In genomic region chrX:130473133-130473532, GRCm38 (mm10) we compare ENCODE assay signal across 24 mouse cellular contexts.
A peak's percentile ranks its signal among the peaks of the same experiment; 100 is the strongest.
DNase-seq lines count a peak whose midpoint lies in the region; ATAC-seq and TF ChIP-seq lines count a peak whose summit lies in the region.
"Had no signal": no experiment of that assay in that cellular context is flagged by ENCODE, and none has a peak within 500 bp of the region (broad histone marks: within the 10 kb centered on the region; RNA-seq: fewer than 3 reads in every experiment).

No protein-coding gene starts in this region.

- no peak for TF ChIP-seq CTCF in embryonic fibroblast, embryonic 13.5 days (IDR thresholded peaks at IDR 0.05; ENCODE audit: borderline replicate concordance, insufficient read depth, low read length)
- TF ChIP-seq CTCF in midbrain, postnatal 0 days (IDR thresholded peaks at IDR 0.05) = no peak

- no peaks in the 10 kb centered on the region for H3K27me3 ChIP-seq in midbrain, postnatal 0 days (ENCODE audit: insufficient read depth, low read length)
- H3K27me3 ChIP-seq: hindbrain, embryonic 12.5 days; hindbrain, embryonic 15.5 days had no signal

- no peaks in the 10 kb centered on the region for H3K9me3 ChIP-seq in midbrain, postnatal 0 days (ENCODE audit: low read length)
- H3K9me3 ChIP-seq: embryonic facial prominence, embryonic 10.5 days; embryonic facial prominence, embryonic 13.5 days; hindbrain, embryonic 12.5 days; hindbrain, embryonic 15.5 days had no signal

- WGBS in midbrain, postnatal 0 days = 56% methylated on average over 2 of the region's 2 CpGs

- no peak overlapping the region for H3K4me2 ChIP-seq in midbrain, postnatal 0 days (ENCODE audit: low read depth, low read length, poor library complexity, severe bottlenecking)
- H3K4me2 ChIP-seq: embryonic facial prominence, embryonic 13.5 days; heart, embryonic 11.5 days; hindbrain, embryonic 12.5 days; hindbrain, embryonic 15.5 days had no signal

- TF ChIP-seq POLR2A in embryonic fibroblast, embryonic 13.5 days (IDR thresholded peaks at IDR 0.05; ENCODE audit: low read depth, low read length) = no peak

- no peaks in the 10 kb centered on the region for H3K4me1 ChIP-seq in embryonic fibroblast, embryonic 13.5 days (ENCODE audit: control insufficient read depth, insufficient read depth, low read length)
- H3K4me1 ChIP-seq in midbrain, postnatal 0 days (ENCODE audit: insufficient read depth, low read length) = no peaks in the 10 kb centered on the region
- H3K4me1 ChIP-seq: embryonic facial prominence, embryonic 10.5 days; embryonic facial prominence, embryonic 13.5 days; hindbrain, embryonic 12.5 days; hindbrain, embryonic 15.5 days had no signal

- no peak for ATAC-seq in midbrain, postnatal 0 days (ENCODE audit: low FRiP score)
- ATAC-seq: CD4-positive, CD25-positive, alpha-beta regulatory T cell, adult 4 months; forebrain, embryonic 14.5 days; forebrain, postnatal 0 days had no signal

- H3K27ac ChIP-seq in embryonic fibroblast, embryonic 13.5 days (ENCODE audit: insufficient read depth, low read length) = 0 out of 2 replicates have a peak overlapping the region, but pooled peaks have one; percentile 11
- H3K27ac ChIP-seq in midbrain, postnatal 0 days (ENCODE audit: low read depth, low read length) = no peak overlapping the region
- H3K27ac ChIP-seq: embryonic facial prominence, embryonic 10.5 days; embryonic facial prominence, embryonic 13.5 days; gastrocnemius, adult 2 months; hindbrain, embryonic 12.5 days; hindbrain, embryonic 15.5 days had no signal

- peak; percentile 1 for DNase-seq in lung, postnatal 25 days (ENCODE audit: low spot score)
- no peak for DNase-seq in lung, postnatal 14 days
- peak; percentile 80 for DNase-seq in Muller cell, postnatal 12 days (ENCODE audit: inconsistent ontology term)
- DNase-seq in midbrain, postnatal 0 days (ENCODE audit: low spot score) = no peak
- no peak for DNase-seq in cerebellum, adult 9-10 months
- DNase-seq: adrenal gland, adult 2 months; adrenal gland, postnatal 14 days; cerebellum, adult 11 months; cerebellum, adult 2 months; cerebellum, postnatal 10 days; cerebellum, postnatal 36 days; embryo, embryonic 11 days; forebrain, postnatal 0 days; gastrocnemius, adult 2 months; gastrocnemius, postnatal 14 days; heart, adult 11 months had no signal

- H3K9ac ChIP-seq in midbrain, postnatal 0 days (replicated peaks; ENCODE audit: low read length, poor library complexity, severe bottlenecking) = no peak overlapping the region
- H3K9ac ChIP-seq: embryonic facial prominence, embryonic 13.5 days; forebrain, postnatal 0 days; hindbrain, embryonic 12.5 days; hindbrain, embryonic 15.5 days had no signal

- no peak overlapping the region for H3K4me3 ChIP-seq in embryonic fibroblast, embryonic 13.5 days (ENCODE audit: insufficient read depth, low read length)
- H3K4me3 ChIP-seq in midbrain, postnatal 0 days (ENCODE audit: low read depth, low read length) = no peak overlapping the region
- H3K4me3 ChIP-seq: embryonic facial prominence, embryonic 10.5 days; embryonic facial prominence, embryonic 13.5 days; gastrocnemius, adult 2 months; hindbrain, embryonic 12.5 days; hindbrain, embryonic 15.5 days had no signal

- no peaks in the 10 kb centered on the region for H3K36me3 ChIP-seq in midbrain, postnatal 0 days (ENCODE audit: insufficient read depth, low read length)
- H3K36me3 ChIP-seq: embryonic facial prominence, embryonic 10.5 days; embryonic facial prominence, embryonic 13.5 days; hindbrain, embryonic 12.5 days; hindbrain, embryonic 15.5 days had no signal

Comparison
In these comparisons a context has a peak if more than half of its experiments do, and no peak if none do; other contexts are left out.
1. DNase-seq: peak in lung, postnatal 25 days (single experiment) and Muller cell, postnatal 12 days (single experiment); none in lung, postnatal 14 days (single experiment), midbrain, postnatal 0 days (single experiment) and cerebellum, adult 9-10 months (single experiment).